Mouse (Mus musculus) neutrophil, adult 65 days (primary cell): Measurements from ENCODE around the gene Frmpd3. TPM values are rescaled to one million over a fixed set of nuclear protein-coding genes. Genes with fewer than 3 reads are reported as not detected.

Source experiments
- total RNA-seq: library from RNA; stranded (reverse); gene quantifications from 2 replicates; pipeline ENCODE4 v1.2.4, GENCODE M21; 2023

Frmpd3 gene
- total RNA-seq: not detected in 2 replicates

DNA sequence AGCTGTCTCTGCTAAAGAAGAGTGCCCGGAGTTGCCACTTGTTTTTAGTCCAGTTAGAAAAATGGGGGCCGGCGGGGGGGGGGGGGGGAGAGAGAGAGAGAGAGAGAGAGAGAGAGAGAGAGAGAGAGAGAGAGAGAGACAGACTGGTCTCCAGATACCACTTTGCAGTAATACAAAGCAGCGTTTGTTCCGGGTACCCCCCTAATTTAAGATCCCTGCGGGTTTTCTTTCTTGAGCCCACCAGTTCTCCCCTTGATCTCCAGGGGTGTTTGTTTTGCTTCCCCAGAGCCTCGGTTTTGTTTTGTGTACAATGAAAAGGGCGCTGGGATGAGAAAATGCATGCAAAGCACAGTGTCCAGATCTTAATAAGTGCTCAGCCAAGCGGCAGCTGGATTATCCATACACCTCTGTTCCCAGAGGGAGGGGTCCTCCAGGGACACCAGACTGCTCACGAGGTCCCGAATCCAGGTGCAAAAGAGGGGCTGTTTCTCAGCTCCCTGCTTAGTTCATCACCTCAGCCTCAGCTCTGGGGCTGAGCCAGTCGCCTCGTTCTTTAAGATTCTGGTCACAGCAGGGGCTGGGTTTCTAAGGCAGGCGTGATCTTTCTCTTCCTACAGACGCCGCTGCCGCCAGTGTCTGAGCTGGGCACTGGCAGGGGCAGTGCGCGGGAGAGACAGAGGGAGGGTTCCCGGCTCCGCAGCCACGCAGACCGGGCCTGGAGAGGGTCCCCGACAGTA lies at the start of gene Frmpd3:
TSS of gene Frmpd3 (plus strand) at position 608 of the 737 bp plus-strand sequence.

DNA sequence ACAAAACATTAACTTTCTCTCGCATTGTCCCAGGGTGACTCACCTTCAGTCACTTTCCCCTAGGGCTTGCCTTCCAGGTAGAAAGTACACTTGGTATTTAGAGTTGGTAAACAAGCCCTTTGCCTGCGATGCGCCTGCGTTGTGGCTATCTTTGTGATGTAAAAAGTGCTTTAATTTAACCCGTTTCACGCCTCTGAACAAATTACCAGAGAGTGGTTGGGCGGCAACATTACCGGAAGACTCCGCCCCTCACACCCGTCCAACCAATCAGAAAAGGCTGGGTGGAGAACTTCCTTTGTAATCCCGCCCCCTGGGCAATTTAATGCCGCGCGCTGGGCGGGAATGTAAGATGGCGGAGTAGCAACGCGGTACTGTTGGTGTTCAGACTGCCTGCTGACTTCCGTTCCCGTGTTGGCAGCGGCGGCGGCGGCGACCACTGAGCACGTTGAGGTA lies 114.2 kb downstream of the Frmpd3 start, which contains the start of gene Prps1:
TSS of gene Prps1 (plus strand) at position 335 of the 453 bp plus-strand sequence.

Other genes with a start within 250 kb of the Frmpd3 start
- 11.1 and 12.3 TPM in 2 replicates for gene Prps1, start 114.3 kb downstream of the Frmpd3 start, total RNA-seq